Mouse (Mus musculus): ENCODE results near the gene Slfn1. TPM values are rescaled to one million over a fixed set of nuclear protein-coding genes. Genes with fewer than 3 reads are reported as not detected.
"Not testable (repeated sequence)": the region's sequence is repeated elsewhere in the genome, so short reads cannot be mapped to it uniquely, and the experiment has no call there.

The Slfn1 gene
- total RNA-seq (2021) = under 1 TPM; 0.20 to 0.35 TPM
- long read RNA-seq, experiment 1 = 0 reads
- long read RNA-seq, experiment 2 = 0 reads

DNA sequence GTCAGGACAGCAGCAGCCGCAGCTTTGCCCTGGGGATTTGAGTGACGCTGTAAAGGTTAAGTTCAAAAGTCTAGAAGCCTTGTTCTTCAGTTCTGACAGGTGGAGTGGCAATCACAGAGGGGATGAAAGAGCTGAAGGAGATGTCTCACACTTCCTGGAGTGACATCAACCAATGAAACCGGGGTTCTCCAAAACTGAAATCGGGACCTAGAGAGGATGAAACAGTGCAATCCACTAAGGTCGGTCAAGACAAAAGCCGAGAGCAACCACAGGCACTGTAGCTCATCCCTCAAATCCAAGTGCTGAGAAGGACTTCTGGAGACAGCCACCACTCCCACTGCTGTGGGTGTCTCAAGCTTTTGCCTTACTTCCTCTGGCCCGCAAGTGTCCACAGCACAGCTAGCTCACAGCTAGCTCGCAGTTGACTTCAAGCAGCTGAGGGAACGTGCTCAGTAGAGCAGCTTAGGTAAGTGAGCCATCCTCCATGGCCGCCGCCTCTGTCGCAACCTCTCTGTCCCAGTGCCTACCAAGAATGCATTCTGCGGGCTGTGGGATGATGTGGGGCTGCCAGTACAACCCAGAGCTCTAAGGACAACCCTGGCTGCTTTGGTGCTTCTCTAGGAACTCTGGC is at the start of gene Slfn1:
Slfn1 (plus strand) TSS at position 253 of the 631 bp plus-strand sequence.
- DNase-seq (ENCODE audit: low spot score in 2 of 2) = no peak

DNA sequence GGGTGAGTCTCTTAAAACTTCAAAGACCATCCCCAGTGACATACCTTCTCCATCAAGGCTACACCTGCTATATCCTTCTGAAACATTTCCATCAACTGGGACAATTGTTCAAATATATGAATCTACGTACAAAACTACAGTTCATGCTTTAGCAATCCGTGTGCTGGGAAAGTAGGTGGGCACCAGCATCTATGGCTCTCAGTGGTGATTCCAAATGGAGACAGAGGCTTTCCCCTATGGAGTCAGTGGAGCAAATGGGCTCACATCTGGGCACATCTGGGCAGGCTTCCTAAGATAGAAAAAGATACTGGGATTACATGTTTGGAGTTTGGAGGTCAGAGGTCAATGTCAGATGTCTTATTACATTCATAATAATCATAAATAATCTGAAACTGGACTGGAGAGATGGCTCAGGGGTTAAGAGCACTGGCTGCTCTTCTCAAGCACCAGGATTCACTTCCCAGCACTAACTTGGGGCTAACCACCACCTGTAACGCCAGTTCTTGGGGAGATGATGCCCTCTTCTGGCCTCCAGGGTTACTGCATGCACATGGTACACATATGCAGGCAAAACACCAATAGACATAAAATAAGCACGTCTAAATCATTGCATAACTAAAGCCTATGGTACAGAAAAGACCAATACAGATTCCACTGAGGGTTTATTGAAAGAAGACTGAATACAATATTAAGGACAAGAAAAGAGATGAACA is 48.5 kb upstream of the Slfn1 start:
- DNase-seq (ENCODE audit: low spot score in 2 of 2) = no peak

DNA sequence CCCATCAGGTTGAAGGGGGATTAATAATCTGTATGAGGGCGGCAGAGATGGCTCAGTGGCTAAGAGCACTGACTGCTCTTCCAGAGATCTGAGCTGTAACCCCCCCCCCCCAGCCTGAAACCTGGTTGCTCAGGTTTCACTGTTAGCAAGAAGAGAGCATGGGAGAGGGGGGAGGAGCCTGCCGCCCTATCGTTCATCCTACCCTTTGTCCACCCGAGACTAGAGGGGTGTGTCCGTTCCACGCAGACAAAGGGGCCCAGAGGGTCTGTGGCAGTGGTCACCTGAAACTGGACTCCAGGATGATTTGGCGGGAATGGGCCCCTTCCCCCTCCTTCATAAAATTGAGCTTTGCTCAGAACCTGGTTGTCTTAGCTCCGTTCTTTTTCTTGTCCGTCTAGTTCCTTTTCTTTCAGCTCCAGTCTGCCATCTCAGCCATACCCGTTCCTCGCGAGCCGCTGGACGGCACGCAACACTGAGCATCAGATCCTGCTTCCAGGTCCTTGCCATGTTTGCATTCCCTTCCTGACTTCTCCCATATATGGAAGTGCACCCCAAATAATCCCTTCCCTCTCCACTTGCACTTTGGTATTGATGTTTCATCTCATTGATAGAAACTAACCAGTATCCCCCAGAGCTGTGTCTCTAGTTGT is 46.2 kb upstream of the Slfn1 start:
- no peak for DNase-seq (ENCODE audit: low spot score in 2 of 2)

DNA sequence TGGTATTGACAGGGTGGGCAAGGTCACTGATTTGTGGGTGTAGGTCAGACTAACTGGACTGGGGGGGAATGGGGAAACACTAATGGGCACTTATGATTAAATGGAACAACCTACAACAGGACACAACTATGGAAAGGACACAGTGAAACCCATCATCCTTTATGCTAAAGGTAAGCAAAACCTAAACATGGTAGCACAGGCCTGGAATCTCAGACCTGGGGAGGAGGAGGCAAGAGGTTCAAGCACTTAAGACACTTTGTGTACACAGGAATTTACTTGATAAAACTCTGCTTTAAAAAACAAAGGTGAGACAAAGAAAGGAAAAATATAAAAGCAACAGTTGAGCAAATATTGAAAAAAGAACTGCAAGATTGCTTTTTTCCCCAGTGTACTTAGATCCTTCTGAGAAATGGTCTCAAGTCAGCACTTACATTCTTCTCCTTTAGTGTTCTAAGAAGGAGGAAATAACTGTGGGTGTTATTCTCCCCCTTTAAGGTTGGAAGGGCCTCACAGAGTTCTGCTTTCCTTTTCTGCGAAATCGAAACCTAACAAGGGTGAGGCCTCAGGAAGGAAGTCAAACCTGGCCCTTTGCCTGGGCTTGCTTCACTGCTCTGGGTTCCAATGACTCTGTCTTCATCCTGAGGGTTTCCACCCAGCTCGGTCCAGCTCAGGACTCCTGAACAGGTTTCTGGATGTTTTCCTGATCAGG is 38.8 kb upstream of the Slfn1 start:
- DNase-seq (ENCODE audit: low spot score in 2 of 2) = peak in 1 of 2 experiments; percentile 57

DNA sequence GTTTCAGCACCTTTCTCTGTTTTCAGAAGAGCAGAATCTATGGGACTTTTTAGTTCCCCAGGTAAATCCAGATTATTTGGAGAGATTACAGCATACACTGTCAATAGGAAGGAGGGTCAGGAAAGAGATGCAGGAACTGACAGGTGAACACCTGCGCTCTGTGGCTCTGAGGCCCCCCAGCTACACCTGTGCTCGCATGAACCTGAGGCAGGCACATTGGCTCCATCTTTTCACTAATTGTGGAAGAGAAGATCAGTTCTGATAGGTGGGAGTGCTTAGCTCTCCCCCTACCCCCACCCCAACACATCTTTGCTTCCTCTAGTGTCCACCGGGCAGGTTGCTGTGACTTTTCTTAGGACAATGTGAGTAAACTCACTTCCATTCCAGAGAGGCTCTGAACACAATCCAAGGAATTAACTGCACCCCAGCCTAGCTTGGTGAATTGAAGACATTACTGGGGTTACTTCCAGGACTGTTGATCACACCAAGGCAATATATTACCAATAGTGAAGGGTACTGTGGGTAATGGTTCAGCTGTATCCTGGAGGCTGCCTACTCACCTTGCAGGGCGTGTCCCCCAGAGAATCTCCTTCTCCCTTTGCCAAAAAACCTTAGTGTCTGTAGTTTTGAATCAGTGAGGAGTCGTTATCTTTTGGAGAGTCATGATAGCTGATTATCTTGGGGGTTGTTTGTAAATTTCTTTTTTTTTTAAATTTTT is 38.1 kb upstream of the Slfn1 start:
- no peak for DNase-seq (ENCODE audit: low spot score in 2 of 2)

DNA sequence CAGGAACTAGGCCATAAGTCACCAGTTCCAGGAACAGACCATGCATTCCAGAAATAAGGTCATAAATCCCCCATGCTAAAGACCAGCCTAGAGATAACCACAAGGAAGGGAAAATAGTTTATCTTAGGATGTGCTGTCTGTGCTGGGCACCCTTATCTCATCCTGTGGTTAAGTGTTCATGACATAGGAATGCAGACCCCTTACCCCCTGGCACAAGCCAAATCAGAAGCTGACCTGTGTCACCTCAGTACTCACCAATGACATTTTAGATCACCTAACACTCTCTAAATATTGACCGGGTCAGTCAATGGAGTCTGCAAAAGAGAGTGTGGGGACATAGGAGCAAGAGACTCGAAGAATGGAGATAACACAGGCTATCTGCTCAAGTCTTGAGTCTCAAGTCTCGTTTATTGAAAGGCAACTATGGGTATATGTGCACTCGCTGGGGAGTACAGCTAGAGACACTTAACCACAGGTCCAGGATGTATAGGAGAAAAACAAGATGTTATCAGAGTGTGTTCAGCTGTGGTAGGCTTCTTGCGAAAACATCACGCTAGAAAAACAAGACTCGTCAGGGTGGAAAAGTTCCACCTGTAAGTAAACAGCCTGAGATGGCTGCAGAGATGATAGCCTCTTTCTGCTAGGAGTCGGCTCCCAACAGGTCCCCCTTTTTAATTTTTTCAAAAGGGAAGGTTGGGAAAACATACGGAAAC is 37.0 kb upstream of the Slfn1 start:
- DNase-seq (ENCODE audit: low spot score in 2 of 2) = no peak

DNA sequence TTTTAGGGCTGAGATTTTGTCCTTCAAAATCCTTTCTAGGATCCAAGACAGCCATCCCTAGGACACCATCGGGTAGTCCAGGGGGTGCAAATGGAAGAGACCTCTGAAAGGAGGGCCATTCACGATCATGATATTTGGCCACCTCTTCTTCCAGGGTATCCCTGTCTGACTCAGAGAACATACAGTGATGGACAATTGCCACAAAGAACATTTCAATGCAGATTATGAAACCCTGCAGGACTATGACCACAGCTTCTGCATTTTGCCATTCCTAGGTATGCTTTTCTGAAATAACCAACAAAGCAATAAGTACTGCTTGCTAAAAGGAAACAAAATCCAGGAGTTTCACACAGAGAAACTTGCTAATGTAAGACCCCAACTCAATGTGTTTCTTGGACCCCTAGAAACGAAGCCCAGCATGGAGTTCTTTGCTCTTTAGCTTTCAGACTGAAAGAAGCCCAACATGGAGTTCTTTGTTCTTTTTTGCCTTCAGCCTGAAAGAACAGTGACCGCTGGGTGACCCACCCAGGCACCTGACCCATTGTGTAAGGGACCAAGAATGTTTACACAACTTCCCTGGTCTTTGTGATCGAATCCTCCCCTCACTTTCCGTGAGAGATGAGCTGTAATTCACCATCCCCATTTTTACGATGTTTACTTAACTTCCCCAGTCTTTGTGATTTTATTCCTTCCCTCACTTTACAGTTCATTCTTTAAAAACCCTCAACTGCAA is 33.7 kb upstream of the Slfn1 start:
- DNase-seq (ENCODE audit: low spot score in 2 of 2) = no peak

DNA sequence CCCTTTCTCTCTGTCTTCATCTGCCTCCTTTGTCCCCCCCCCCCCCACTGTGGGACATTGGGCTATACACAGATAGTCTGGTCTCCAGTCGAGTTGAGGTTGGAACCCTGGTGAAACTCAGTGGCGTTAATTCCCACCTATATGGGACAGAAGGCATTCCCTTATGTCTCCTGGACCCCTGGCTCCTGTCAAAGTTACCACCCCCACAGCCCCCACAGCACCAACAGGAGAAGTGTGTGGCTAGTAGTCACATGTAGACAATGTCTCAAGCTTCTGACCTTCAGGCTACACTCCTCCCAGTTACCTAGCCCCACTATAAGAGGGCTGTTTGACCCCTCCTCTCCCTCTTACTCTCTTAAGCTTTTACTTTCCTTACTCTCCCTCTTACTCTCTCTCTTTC is 32.5 kb upstream of the Slfn1 start:
- DNase-seq (ENCODE audit: low spot score in 2 of 2) = no peak

DNA sequence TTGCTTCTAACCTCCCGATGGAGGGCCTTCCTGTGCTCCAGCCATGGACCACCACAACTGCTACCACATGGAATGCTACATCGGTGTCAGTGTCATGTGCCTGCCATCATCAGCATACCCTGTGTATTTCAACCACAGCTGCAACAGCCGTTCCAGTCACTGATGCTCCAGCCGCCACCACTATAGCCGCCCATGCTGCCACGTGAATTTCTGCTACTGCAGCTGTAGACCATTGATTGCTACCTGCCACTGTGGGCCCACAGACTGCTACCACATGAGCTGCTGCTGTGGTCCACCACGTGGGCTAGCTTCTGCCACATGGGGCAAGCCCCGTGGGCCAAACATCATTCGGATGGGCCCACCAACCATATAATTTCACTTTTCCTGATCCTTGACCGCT is 31.9 kb upstream of the Slfn1 start:
- DNase-seq (ENCODE audit: low spot score in 2 of 2) = no peak

DNA sequence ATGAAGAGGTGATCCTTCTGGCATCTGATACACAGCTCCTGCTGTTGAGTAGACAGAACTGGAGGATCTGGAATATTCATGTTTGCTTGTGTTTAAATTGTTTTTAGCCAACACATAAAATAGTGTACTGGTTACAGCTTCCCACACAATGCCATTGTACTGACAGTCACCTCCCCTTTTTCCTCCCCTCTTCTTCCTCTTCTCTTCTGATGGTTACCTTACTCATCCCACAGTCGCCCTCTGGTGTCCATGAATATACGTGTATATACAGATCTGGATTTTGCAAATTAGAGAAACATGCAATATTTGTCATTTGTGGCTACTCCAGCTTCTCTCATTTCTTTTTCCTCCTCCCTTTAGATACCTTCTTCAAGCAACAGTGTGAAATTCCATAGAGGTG is 1.5 kb upstream of the Slfn1 start:
- DNase-seq (ENCODE audit: low spot score in 2 of 2) = no peak

DNA sequence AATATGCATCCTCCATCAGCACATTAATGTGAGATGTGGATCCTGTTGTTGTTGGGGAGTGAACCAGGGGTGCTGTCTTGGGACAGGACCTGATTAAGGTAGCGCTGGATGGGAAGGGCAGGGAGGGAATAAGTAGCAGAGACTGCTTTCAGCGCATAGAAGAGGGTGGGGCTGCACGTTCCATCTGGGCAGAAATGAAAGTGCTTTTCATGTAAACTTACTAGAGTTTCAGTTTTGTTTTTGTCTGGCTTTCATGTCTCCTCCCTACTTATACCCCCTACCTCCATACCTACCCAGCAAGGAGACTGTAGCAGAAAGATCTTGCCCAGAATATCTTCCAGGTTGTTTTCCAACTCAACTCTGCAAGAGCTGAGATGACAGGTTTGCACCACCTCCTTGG is 1.4 kb downstream of the Slfn1 start:
- no peak for DNase-seq (ENCODE audit: low spot score in 2 of 2)

DNA sequence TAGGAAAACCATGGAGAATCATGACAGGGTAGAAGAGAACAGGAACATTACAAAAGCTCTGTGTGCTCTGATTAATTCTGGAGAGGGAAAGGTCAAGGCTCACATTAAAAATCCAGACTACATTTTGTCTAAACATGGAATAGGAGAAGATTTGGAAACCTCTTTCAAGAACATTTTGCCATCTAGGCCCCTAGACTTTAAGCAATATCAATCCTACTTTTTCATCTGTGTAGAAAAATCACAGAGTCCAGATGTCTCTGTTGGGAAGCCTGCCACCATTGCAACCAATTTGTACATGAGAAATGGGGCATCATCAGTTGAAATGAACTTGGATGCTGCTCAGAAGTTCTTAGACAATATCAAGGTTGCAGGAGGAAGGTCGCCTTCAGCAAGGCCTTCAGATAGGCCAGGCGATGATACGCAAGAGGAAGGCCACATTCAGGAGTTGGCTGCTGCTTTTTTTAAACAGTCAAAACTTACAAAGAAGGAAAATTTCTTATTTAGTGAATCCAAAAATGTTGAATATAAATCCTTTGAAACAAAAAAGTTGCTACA is 4.6 kb downstream of the Slfn1 start:
- DNase-seq (ENCODE audit: low spot score in 2 of 2) = peak in 1 of 2 experiments; percentile 25

DNA sequence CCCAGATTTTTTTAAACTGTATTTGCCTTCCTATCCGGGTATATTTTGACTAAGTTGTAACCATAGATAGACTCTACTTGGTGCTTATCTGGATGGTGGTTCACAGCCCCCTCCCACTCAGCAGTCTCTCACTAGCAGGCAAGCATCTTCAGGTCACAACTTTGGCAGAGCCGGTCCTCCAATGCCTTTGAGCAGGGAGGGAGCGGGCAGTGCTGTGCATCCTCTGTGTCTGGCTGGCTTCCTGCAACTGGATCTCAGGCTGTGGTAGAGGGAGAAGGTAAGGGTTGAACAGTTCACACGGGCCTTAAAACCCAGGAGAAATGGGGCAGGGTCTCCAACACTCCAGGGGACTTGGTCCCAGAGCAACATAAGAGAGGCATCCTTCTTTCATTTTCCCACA is 6.5 kb downstream of the Slfn1 start:
- DNase-seq (ENCODE audit: low spot score in 2 of 2) = no peak

DNA sequence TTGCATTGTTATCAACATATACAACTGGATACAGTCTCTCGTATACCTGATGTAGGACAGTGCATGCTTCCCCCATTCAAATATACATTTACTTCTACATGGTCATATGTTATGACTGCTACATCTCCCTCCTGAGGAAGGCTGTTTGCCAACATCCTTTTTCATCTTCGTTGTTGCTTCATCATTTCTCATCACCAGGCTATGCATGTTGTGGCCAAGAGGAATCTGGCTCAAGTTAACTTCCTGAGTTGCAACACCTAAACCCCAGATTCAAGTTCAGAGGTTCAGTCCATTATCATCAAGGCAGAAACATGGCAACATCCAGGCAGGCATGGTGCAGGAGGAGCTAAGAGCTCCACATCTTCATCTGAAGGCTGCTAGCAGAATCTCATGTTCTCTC is 8.3 kb downstream of the Slfn1 start:
- DNase-seq (ENCODE audit: low spot score in 2 of 2) = no peak

DNA sequence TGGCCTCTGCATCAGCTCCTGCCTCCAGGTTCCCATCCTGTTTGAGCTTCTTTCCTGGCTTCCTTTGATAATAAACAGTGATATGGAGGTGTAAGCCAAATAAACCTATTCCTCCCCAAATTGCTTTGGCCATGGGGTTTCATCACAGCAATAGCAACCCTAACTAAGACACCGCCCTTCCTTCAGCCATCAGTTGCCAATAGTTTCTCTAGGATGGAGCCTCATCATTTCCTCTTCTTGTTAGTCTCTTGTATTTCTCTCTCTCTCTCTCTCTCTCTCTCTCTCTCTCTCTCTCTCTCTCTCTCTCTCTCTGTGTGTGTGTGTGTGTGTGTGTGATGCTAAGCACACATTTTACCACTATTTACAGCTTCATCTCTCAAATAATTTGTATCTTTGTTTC is 9.0 kb downstream of the Slfn1 start:
- DNase-seq (ENCODE audit: low spot score in 2 of 2) = not testable (repeated sequence)

DNA sequence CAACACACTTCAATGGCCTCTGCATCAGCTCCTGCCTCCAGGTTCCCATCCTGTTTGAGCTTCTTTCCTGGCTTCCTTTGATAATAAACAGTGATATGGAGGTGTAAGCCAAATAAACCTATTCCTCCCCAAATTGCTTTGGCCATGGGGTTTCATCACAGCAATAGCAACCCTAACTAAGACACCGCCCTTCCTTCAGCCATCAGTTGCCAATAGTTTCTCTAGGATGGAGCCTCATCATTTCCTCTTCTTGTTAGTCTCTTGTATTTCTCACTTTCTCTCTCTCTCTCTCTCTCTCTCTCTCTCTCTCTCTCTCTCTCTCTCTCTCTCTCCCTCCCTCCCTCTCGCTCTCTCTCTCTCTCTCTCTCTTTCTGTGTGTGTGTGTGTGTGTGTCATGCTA is 20.6 kb downstream of the Slfn1 start:
- not testable (repeated sequence) for DNase-seq (ENCODE audit: low spot score in 2 of 2)

DNA sequence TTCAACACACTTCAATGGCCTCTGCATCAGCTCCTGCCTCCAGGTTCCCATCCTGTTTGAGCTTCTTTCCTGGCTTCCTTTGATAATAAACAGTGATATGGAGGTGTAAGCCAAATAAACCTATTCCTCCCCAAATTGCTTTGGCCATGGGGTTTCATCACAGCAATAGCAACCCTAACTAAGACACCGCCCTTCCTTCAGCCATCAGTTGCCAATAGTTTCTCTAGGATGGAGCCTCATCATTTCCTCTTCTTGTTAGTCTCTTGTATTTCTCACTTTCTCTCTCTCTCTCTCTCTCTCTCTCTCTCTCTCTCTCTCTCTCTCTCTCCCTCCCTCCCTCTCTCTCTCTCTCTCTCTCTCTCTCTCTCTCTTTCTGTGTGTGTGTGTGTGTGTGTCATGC is 32.3 kb downstream of the Slfn1 start:
- DNase-seq (ENCODE audit: low spot score in 2 of 2) = not testable (repeated sequence)

Data from adrenal gland, adult 18-20 months (tissue).